Mouse (Mus musculus): ENCODE measurements around the gene Plcb2. TPM values are rescaled to one million over a fixed set of nuclear protein-coding genes. Genes with fewer than 3 reads are reported as not detected.

Gene Plcb2
- polyA plus RNA-seq, 1 experiment from 2014 or later, result 0.46 TPM

GRCm38 (mm10) chr2:118729194-118729593 is 956 bp upstream of the Plcb2 start:
- Histone ChIP-seq H3K27ac (no peak overlapping the region), H3K4me3 (no peak overlapping the region), H3K36me3 (no peaks in the 10 kb centered on the region), H3K4me2 (replicated peaks) (no peak overlapping the region), H3K4me1 (peaks cover 33% of the 10 kb centered on the region), H3K27me3 (peaks cover 64% of the 10 kb centered on the region), H3K9ac (no peak overlapping the region), H3K9me3 (no peaks in the 10 kb centered on the region)
- 36% methylated on average over 4 of the region's 4 CpGs for WGBS
- no peak for ATAC-seq (ENCODE audit: low FRiP score, low read depth)

- Histone ChIP-seq H3K27me3 (peaks cover 63% of the 10 kb centered on the region), H3K9me3 (no peaks in the 10 kb centered on the region), H3K4me3 (no peak overlapping the region), H3K4me1 (peaks cover 33% of the 10 kb centered on the region), H3K4me2 (replicated peaks) (peak overlapping the region; percentile 21), H3K9ac (no peak overlapping the region), H3K36me3 (no peaks in the 10 kb centered on the region), H3K27ac (no peak overlapping the region)
- WGBS, result 18% methylated on average over 9 of the region's 9 CpGs
- ATAC-seq (ENCODE audit: low FRiP score, low read depth), result no peak
Observed at GRCm38 (mm10) chr2:118727911-118728310, 327 bp downstream of the Plcb2 start.

GRCm38 (mm10) chr2:118726873-118727272 is 1.4 kb downstream of the Plcb2 start:
- 86% methylated on average over 2 of the region's 2 CpGs for WGBS
- Histone ChIP-seq H3K4me2 (replicated peaks) (no peak overlapping the region), H3K27ac (no peak overlapping the region), H3K9me3 (no peaks in the 10 kb centered on the region), H3K4me1 (peaks cover 36% of the 10 kb centered on the region), H3K4me3 (no peak overlapping the region), H3K36me3 (no peaks in the 10 kb centered on the region), H3K27me3 (peaks cover 61% of the 10 kb centered on the region), H3K9ac (no peak overlapping the region)
- no peak for ATAC-seq (ENCODE audit: low FRiP score, low read depth)

- Histone ChIP-seq H3K27ac (no peak overlapping the region), H3K4me3 (no peak overlapping the region), H3K36me3 (no peaks in the 10 kb centered on the region), H3K27me3 (peaks cover 51% of the 10 kb centered on the region), H3K9ac (no peak overlapping the region), H3K9me3 (no peaks in the 10 kb centered on the region), H3K4me1 (peaks cover 34% of the 10 kb centered on the region), H3K4me2 (replicated peaks) (no peak overlapping the region)
- WGBS, result 80% methylated on average over 4 of the region's 4 CpGs
- no peak for ATAC-seq (ENCODE audit: low FRiP score, low read depth)
Observed at GRCm38 (mm10) chr2:118725511-118725910, 2.7 kb downstream of the Plcb2 start.

- Histone ChIP-seq H3K27me3 (peaks cover 48% of the 10 kb centered on the region), H3K36me3 (no peaks in the 10 kb centered on the region), H3K4me3 (no peak overlapping the region), H3K9ac (no peak overlapping the region), H3K4me1 (peaks cover 18% of the 10 kb centered on the region), H3K9me3 (no peaks in the 10 kb centered on the region), H3K27ac (no peak overlapping the region), H3K4me2 (replicated peaks) (no peak overlapping the region)
- WGBS, result 82% methylated on average over 15 of the region's 15 CpGs
- no peak for ATAC-seq (ENCODE audit: low FRiP score, low read depth)
Observed at GRCm38 (mm10) chr2:118723693-118724486, 4.3 kb downstream of the Plcb2 start.

GRCm38 (mm10) chr2:118716677-118717076 is 11.6 kb downstream of the Plcb2 start:
- WGBS, result 79% methylated on average over 5 of the region's 5 CpGs
- Histone ChIP-seq H3K36me3 (no peaks in the 10 kb centered on the region), H3K4me3 (no peak overlapping the region), H3K4me2 (replicated peaks) (no peak overlapping the region), H3K9me3 (no peaks in the 10 kb centered on the region), H3K27me3 (peaks cover 55% of the 10 kb centered on the region), H3K27ac (no peak overlapping the region), H3K9ac (no peak overlapping the region), H3K4me1 (no peaks in the 10 kb centered on the region; the same call in 1 of the 2 replicates)
- ATAC-seq (ENCODE audit: low FRiP score, low read depth), result no peak

GRCm38 (mm10) chr2:118714230-118714629 is 14.0 kb downstream of the Plcb2 start:
- Histone ChIP-seq H3K9ac (no peak overlapping the region), H3K27ac (no peak overlapping the region), H3K4me1 (peaks cover 13% of the 10 kb centered on the region), H3K27me3 (peaks cover 72% of the 10 kb centered on the region), H3K9me3 (no peaks in the 10 kb centered on the region), H3K4me3 (no peak overlapping the region), H3K4me2 (replicated peaks) (no peak overlapping the region), H3K36me3 (no peaks in the 10 kb centered on the region)
- no peak for ATAC-seq (ENCODE audit: low FRiP score, low read depth)
- 38% methylated on average over 4 of the region's 4 CpGs for WGBS

GRCm38 (mm10) chr2:118713631-118714030 is 14.6 kb downstream of the Plcb2 start:
- peaks cover 72% of the 10 kb centered on the region for H3K27me3 ChIP-seq
- peaks cover 13% of the 10 kb centered on the region for H3K4me1 ChIP-seq
- H3K4me2 ChIP-seq (replicated peaks), result no peak overlapping the region
- WGBS, result 82% methylated on average over 6 of the region's 6 CpGs
- H3K9ac ChIP-seq, result no peak overlapping the region
- no peaks in the 10 kb centered on the region for H3K9me3 ChIP-seq
- ATAC-seq (ENCODE audit: low FRiP score, low read depth), result no peak
- no peak overlapping the region for H3K27ac ChIP-seq
- no peaks in the 10 kb centered on the region for H3K36me3 ChIP-seq
- no peak overlapping the region for H3K4me3 ChIP-seq

GRCm38 (mm10) chr2:118711038-118711494 is 17.2 kb downstream of the Plcb2 start:
- peak overlapping the region; percentile 45 for H3K9ac ChIP-seq
- peaks cover 13% of the 10 kb centered on the region for H3K4me1 ChIP-seq
- H3K36me3 ChIP-seq, result no peaks in the 10 kb centered on the region
- no peak overlapping the region for H3K27ac ChIP-seq
- peak overlapping the region; percentile 90 for H3K4me2 ChIP-seq (replicated peaks)
- no peaks in the 10 kb centered on the region for H3K9me3 ChIP-seq
- H3K27me3 ChIP-seq, result peaks cover 92% of the 10 kb centered on the region
- under 1% methylated on average over 36 of the region's 36 CpGs for WGBS
- peak; percentile 68 for ATAC-seq (ENCODE audit: low FRiP score, low read depth)
- H3K4me3 ChIP-seq, result peak overlapping the region; percentile 46

GRCm38 (mm10) chr2:118709655-118710221 is 18.5 kb downstream of the Plcb2 start:
- peaks cover 98% of the 10 kb centered on the region for H3K27me3 ChIP-seq
- no peak overlapping the region for H3K4me2 ChIP-seq (replicated peaks)
- H3K4me3 ChIP-seq, result no peak overlapping the region
- WGBS, result 34% methylated on average over 4 of the region's 4 CpGs
- ATAC-seq (ENCODE audit: low FRiP score, low read depth), result no peak
- H3K36me3 ChIP-seq, result no peaks in the 10 kb centered on the region
- no peaks in the 10 kb centered on the region for H3K9me3 ChIP-seq
- H3K9ac ChIP-seq, result no peak overlapping the region
- no peak overlapping the region for H3K27ac ChIP-seq
- peaks cover 13% of the 10 kb centered on the region for H3K4me1 ChIP-seq

- ATAC-seq (ENCODE audit: low FRiP score, low read depth), result no peak
- peaks cover 23% of the 10 kb centered on the region for H3K4me1 ChIP-seq
- no peaks in the 10 kb centered on the region for H3K9me3 ChIP-seq
- WGBS, result 71% methylated on average over 4 of the region's 4 CpGs
- no peak overlapping the region for H3K9ac ChIP-seq
- H3K36me3 ChIP-seq, result no peaks in the 10 kb centered on the region
- H3K27me3 ChIP-seq, result peaks cover 100% of the 10 kb centered on the region
- no peak overlapping the region for H3K4me2 ChIP-seq (replicated peaks)
- no peak overlapping the region for H3K27ac ChIP-seq
- H3K4me3 ChIP-seq, result no peak overlapping the region
Observed at GRCm38 (mm10) chr2:118708472-118708871, 19.8 kb downstream of the Plcb2 start.

- peaks cover 100% of the 10 kb centered on the region for H3K27me3 ChIP-seq
- no peak overlapping the region for H3K9ac ChIP-seq
- H3K9me3 ChIP-seq, result no peaks in the 10 kb centered on the region
- no peak overlapping the region for H3K4me3 ChIP-seq
- H3K27ac ChIP-seq, result no peak overlapping the region
- no peak overlapping the region for H3K4me2 ChIP-seq (replicated peaks)
- no peak for ATAC-seq (ENCODE audit: low FRiP score, low read depth)
- 3% methylated on average over 5 of the region's 6 CpGs for WGBS
- no peaks in the 10 kb centered on the region for H3K36me3 ChIP-seq
- H3K4me1 ChIP-seq, result peaks cover 35% of the 10 kb centered on the region
Observed at GRCm38 (mm10) chr2:118706436-118706835, 21.8 kb downstream of the Plcb2 start.
